Mouse (Mus musculus) midbrain, embryonic 15.5 days (tissue): ENCODE data around the gene Ccnt1. TPM values are rescaled to one million over a fixed set of nuclear protein-coding genes. Genes with fewer than 3 reads are reported as not detected.
"Not testable (repeated sequence)": the region's sequence is repeated elsewhere in the genome, so short reads cannot be mapped to it uniquely, and the experiment has no call there.

ENCODE experiments used
- ATAC-seq: fragments of 200-750 bp; cut with Nextera tagmentation; replicated peaks from 2 replicates; pipeline ENCODE4 v1.8.0; 2017; ENCODE audit warnings: moderate TSS enrichment
- H3K27ac ChIP-seq: fragments of 300-500 bp; sonication (generic); 2 replicates; pipeline ENCODE4 v1.5.1; 2015; ENCODE audit warnings: mild to moderate bottlenecking, inconsistent platforms
- H3K27me3 ChIP-seq: fragments of 300-500 bp; sonication (generic); replicated peaks from 2 replicates; pipeline ENCODE4 v1.6.1; 2015; ENCODE audit warnings: inconsistent platforms
- H3K36me3 ChIP-seq: fragments of 300-500 bp; sonication (generic); replicated peaks from 2 replicates; pipeline ENCODE4 v1.6.1; 2015; ENCODE audit warnings: inconsistent platforms
- H3K4me1 ChIP-seq: fragments of 300-500 bp; sonication (generic); 2 replicates; pipeline ENCODE4 v1.6.1; 2015; ENCODE audit warnings: inconsistent platforms
- H3K4me2 ChIP-seq: fragments of 300-500 bp; sonication (generic); 2 replicates; pipeline ENCODE4 v1.6.1; 2015; ENCODE audit warnings: inconsistent platforms, mild to moderate bottlenecking, moderate library complexity
- H3K4me3 ChIP-seq: fragments of 300-500 bp; sonication (generic); 2 replicates; pipeline ENCODE4 v1.5.1; 2015; ENCODE audit warnings: mild to moderate bottlenecking, inconsistent platforms
- H3K9ac ChIP-seq: fragments of 300-500 bp; sonication (generic); 2 replicates; pipeline ENCODE4 v1.6.1; 2015; ENCODE audit warnings: mild to moderate bottlenecking, inconsistent platforms
- H3K9me3 ChIP-seq: fragments of 300-500 bp; sonication (generic); 2 replicates; pipeline ENCODE4 v1.6.1; 2016; ENCODE audit warnings: inconsistent platforms
- WGBS: fragments of 180-500 bp; shearing (Covaris S2); methylation state at CpG from one replicate; pipeline ENCODE4 v1.1.7; 2015; ENCODE audit warnings: mixed read lengths; 5-methylcytosine and 5-hydroxymethylcytosine counted together
- polyA plus RNA-seq: library from polyadenylated mRNA; unstranded; fragments of >200 nt; fragmentation: Nextera tagmentation; extraction: Ambion mirVana; gene quantifications from 2 replicates; pipeline ENCODE4 v1.2.1, GENCODE M21; 2015

Ccnt1 gene
- polyA plus RNA-seq, 1 experiment from 2014 or later = 72.6 TPM

DNA sequence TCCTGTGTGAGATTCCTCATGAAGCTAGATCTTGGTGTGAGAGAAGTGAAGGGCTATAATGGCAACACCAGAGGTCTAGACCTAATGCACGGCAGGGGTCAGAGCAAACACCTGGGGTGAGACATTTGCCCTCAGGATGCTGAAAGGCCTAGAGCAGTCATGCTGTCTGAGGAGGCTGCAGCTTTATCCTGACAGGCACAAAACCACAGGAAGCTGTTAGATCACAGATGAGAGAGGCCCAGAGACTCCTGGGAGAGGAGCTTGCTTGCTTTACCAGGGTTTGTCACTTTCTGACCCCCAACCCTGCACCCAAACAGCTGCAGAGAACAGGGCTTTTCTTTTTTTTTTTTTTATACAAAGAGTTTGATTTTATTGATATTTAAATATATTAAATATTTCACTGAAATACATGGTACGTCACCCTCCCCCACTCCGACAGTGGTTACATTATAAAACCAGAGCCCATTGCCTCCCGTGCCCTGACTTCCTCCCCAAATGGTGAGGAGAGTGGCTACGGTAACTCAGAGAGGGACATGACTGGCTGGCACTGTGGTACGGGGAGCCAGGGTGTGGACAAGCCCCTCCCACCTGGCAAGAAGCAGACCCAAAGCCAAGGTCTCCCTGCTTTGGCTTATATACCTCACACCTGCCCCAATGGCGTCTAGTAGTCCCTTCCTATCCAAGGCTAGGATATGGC is 19.1 kb upstream of the Ccnt1 start:
- peaks cover 18% of the 10 kb centered on the region; the same call in 1 of the 2 replicates for H3K36me3 ChIP-seq
- no peaks in the 10 kb centered on the region for H3K9me3 ChIP-seq
- WGBS = 79% methylated on average over 7 of the region's 7 CpGs
- no peak overlapping the region for H3K4me2 ChIP-seq
- H3K9ac ChIP-seq = no peak overlapping the region
- no peaks in the 10 kb centered on the region for H3K27me3 ChIP-seq
- H3K4me1 ChIP-seq = no peaks in the 10 kb centered on the region
- no peak for ATAC-seq
- no peak overlapping the region for H3K4me3 ChIP-seq
- no peak overlapping the region for H3K27ac ChIP-seq

DNA sequence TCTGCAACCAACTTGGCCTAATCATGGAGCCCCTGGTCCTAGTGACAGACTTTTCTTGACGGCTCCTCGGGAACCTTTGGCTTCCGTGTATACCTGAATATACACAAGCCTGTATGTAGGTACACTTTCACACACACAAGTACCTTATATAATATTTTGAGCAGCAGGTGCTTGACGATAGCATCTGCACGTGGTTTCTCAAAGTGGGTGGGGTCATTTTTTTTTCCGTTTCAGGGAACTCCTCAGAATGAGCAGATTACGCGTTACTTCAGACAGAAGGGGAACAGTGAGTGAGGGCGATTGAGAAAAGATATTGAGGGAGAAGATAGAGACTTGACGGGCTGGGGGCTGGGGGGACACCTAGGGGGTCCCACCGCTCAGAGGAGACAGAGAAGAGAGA is 17.0 kb upstream of the Ccnt1 start:
- Histone ChIP-seq H3K9me3 (no peaks in the 10 kb centered on the region), H3K4me3 (no peak overlapping the region), H3K4me2 (no peak overlapping the region), H3K27me3 (no peaks in the 10 kb centered on the region), H3K4me1 (no peaks in the 10 kb centered on the region), H3K27ac (no peak overlapping the region), H3K9ac (no peak overlapping the region), H3K36me3 (peaks cover 12% of the 10 kb centered on the region; the same call in 1 of the 2 replicates)
- ATAC-seq = no peak
- 88% methylated on average over 11 of the region's 11 CpGs for WGBS

DNA sequence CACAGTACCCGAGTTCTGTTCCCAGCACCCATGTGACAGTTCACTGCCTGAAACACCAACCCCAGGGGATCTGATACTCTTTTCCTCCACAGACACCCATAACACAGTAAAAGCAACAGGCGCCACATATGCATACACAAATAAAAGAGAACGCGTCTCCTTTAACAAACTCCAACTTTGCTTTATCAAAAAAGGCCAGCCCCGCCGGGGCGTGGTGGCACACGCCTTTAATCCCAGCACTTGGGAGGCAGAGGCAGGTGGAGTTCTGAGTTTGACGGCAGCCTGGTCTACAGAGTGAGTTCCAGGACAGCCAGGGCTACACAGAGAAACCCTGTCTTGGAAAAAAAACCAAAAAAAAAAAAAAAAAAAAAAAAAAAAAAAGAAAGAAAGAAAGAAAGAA is 15.4 kb upstream of the Ccnt1 start:
- not testable (repeated sequence) for H3K27me3 ChIP-seq, ATAC-seq, H3K36me3 ChIP-seq, H3K9me3 ChIP-seq, H3K4me1 ChIP-seq, H3K4me3 ChIP-seq, H3K9ac ChIP-seq, H3K27ac ChIP-seq, H3K4me2 ChIP-seq
- 85% methylated on average over 9 of the region's 9 CpGs for WGBS

DNA sequence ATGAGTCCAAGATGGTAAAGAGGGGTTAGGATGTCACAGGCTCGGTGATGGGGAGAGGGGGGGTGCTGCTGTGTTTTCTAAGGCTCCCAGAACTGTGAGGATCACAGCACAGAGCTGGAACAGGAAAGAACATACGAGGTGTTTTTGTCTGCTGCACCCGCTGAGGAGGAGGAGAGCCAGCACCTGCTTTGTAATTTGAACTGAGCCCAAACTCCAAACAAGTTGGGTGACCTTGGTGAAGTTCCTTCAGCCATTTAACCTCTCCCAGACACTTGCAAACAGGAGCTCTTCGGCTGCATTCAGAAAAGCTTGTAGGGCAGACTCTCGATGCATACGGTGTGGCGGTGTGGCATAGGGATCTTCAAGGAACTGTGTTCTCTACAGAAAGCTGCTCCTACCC is 14.7 kb upstream of the Ccnt1 start:
- no peak overlapping the region for H3K27ac ChIP-seq
- no peak overlapping the region for H3K4me3 ChIP-seq
- H3K4me2 ChIP-seq = no peak overlapping the region
- H3K9me3 ChIP-seq = no peaks in the 10 kb centered on the region
- WGBS = 41% methylated on average over 7 of the region's 7 CpGs
- no peak for ATAC-seq
- no peak overlapping the region for H3K9ac ChIP-seq
- no peaks in the 10 kb centered on the region for H3K27me3 ChIP-seq
- H3K36me3 ChIP-seq = no peaks in the 10 kb centered on the region
- no peaks in the 10 kb centered on the region for H3K4me1 ChIP-seq

DNA sequence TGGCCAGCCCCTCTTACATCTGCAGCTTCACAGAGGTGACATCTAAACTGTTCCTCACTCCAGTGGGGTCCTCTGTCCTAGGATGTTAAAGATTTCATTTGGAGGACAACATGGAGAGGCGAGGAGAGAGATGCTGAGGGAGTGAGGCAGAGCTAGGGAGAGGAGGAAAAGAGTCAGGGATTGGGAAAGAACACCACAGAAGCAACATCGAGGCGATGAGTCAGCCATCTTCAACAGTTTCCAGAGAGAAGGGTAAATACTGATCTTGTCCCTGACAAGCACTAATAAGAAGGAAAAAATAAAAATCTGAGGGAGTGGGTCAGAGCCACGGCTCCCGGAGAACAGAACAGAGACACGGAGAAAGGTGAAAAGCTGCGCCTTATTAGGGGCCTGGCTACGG is 12.3 kb upstream of the Ccnt1 start:
- Histone ChIP-seq H3K27me3 (no peaks in the 10 kb centered on the region), H3K4me3 (no peak overlapping the region), H3K4me1 (no peaks in the 10 kb centered on the region), H3K9ac (no peak overlapping the region), H3K4me2 (no peak overlapping the region), H3K27ac (no peak overlapping the region), H3K9me3 (no peaks in the 10 kb centered on the region), H3K36me3 (no peaks in the 10 kb centered on the region)
- 77% methylated on average over 8 of the region's 8 CpGs for WGBS
- ATAC-seq = no peak

DNA sequence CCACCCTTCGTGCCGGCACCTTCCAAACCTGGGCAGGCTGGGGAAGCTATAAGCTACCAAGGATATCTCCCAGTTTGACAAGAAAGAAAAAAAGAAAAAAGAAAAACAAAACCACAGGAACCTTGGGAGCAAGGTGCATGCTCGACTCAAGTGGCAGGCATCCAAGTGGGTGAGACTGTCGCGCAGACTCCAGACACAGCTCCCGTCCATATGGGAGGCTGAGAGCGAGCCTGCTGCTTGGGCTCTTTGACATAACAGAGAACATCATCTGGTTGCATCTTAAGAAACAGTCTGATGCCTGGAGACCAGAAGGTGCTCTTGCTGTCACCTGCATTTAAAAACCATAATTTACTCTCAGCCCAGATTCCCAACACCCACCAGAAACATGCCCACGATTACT is 11.7 kb upstream of the Ccnt1 start:
- Histone ChIP-seq H3K9me3 (no peaks in the 10 kb centered on the region), H3K4me3 (no peak overlapping the region), H3K9ac (no peak overlapping the region), H3K4me2 (no peak overlapping the region), H3K36me3 (no peaks in the 10 kb centered on the region), H3K27ac (no peak overlapping the region), H3K27me3 (0 out of 2 replicates have a peak, but pooled peaks cover 3% of the 10 kb centered on the region), H3K4me1 (no peaks in the 10 kb centered on the region)
- ATAC-seq = no peak
- 87% methylated on average over 8 of the region's 8 CpGs for WGBS

DNA sequence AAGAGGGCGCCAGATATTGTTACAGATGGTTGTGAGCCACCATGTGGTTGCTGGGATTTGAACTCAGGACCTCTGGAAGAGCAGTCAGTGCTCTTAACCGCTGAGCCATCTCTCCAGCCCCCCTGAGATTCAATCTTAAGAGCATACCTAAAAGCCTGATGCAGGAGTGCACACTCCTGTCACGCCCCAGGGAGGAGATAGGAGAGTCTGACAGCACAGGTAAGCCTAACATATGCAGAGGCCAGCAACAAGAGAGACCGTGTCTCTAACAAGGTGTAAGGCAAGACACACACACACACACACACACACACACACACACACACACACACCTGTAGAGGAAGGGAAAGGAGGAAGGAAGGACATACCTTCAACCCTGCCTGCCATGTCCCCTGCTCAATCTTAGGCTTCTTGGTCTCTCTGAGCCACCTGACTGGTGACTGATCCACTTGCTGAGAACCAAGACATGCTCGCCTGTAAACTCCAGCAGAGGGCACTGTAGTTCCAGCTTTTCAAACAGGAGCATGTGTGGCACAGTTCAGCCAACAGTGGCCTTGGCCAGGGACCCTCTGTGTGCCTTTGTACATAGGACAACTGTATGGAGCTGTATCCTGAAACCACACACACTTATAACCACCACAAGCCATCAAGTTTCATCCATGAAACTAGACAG is 9.2 kb upstream of the Ccnt1 start:
- Histone ChIP-seq H3K27me3 (0 out of 2 replicates have a peak, but pooled peaks cover 3% of the 10 kb centered on the region), H3K4me2 (no peak overlapping the region), H3K9me3 (no peaks in the 10 kb centered on the region), H3K4me3 (no peak overlapping the region), H3K4me1 (no peaks in the 10 kb centered on the region), H3K27ac (no peak overlapping the region), H3K36me3 (no peaks in the 10 kb centered on the region), H3K9ac (no peak overlapping the region)
- peak; percentile 69 for ATAC-seq
- WGBS = 49% methylated on average over 5 of the region's 5 CpGs

DNA sequence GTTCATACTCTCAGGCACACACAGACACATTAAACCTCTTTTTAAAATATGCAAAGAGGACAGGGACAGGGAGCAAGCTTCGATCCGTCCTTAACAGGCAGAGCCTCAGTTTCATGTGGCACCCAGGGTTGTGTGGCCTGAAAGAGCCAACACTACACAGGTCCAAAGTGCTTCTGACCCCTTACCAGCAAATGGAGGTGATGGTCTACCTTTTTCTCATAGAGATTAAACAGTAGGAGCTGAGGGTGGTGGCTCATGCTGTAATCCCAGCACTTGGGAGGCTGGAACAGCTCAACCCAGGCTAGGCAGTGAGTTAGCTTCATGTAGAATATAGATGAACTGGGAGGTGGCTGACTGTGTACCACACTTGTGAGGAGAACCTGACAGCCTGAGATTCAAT is 8.6 kb upstream of the Ccnt1 start:
- 79% methylated on average over 2 of the region's 2 CpGs for WGBS
- ATAC-seq = no peak
- Histone ChIP-seq H3K4me1 (no peaks in the 10 kb centered on the region), H3K27ac (no peak overlapping the region), H3K9me3 (no peaks in the 10 kb centered on the region), H3K27me3 (0 out of 2 replicates have a peak, but pooled peaks cover 3% of the 10 kb centered on the region), H3K9ac (no peak overlapping the region), H3K4me2 (no peak overlapping the region), H3K4me3 (no peak overlapping the region), H3K36me3 (no peaks in the 10 kb centered on the region)

DNA sequence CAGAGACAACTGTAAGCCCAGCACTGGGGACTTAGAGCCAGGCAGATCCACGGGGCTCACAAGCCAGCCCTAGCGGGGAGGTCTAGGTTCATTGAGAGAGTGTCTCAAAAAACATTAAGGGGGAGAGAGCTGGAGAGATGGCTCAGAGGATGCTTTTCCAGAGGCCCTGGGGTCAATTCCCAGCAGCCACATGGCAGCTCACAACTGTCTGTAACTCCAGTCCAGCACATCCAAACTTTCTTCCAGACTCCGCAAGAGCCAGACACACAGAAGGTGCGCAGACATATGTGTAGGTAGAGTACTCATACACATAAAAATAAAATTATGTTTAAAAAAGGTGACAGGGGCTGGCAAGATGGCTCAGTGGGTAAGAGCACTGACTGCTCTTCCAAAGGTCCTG is 2.6 kb upstream of the Ccnt1 start:
- Histone ChIP-seq H3K36me3 (no peaks in the 10 kb centered on the region), H3K9me3 (no peaks in the 10 kb centered on the region), H3K4me3 (no peak overlapping the region), H3K27me3 (0 out of 2 replicates have a peak, but pooled peaks cover 3% of the 10 kb centered on the region), H3K27ac (no peak overlapping the region), H3K4me2 (no peak overlapping the region), H3K9ac (no peak overlapping the region), H3K4me1 (peaks cover 8% of the 10 kb centered on the region)
- WGBS = 70% methylated on average over 4 of the region's 4 CpGs
- ATAC-seq = no peak

DNA sequence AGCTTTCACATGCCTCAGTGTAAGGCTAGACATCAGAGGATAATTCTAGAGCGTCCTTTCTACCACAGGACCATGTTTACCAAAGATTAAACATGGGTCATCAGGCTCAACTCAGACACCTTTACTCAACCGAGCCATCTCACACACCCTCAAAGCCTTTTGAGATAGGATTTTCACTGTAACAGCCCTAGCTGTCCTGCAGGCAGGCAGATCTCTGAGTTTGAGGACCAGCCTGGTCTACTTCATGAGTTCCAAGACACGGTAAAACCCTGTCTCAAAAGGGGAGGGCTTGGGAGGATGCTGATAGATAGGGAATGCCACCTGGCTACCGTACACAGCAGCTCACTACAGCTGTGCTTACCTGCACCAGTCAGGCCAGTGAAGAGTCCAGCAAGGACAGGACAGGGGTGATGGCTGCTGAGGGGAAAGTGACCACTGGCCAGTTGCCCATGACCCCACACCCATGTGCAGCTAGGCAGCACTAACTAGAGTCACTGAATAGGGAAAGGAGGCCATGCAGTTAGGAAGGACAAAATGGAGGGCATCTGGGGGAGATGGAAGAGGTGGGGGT is 843 bp downstream of the Ccnt1 start:
- Histone ChIP-seq H3K9ac (no peak overlapping the region), H3K27me3 (no peaks in the 10 kb centered on the region), H3K4me1 (peaks cover 27% of the 10 kb centered on the region), H3K4me2 (no peak overlapping the region), H3K9me3 (no peaks in the 10 kb centered on the region), H3K36me3 (no peaks in the 10 kb centered on the region), H3K4me3 (no peak overlapping the region), H3K27ac (no peak overlapping the region)
- ATAC-seq = no peak
- 85% methylated on average over 4 of the region's 4 CpGs for WGBS

DNA sequence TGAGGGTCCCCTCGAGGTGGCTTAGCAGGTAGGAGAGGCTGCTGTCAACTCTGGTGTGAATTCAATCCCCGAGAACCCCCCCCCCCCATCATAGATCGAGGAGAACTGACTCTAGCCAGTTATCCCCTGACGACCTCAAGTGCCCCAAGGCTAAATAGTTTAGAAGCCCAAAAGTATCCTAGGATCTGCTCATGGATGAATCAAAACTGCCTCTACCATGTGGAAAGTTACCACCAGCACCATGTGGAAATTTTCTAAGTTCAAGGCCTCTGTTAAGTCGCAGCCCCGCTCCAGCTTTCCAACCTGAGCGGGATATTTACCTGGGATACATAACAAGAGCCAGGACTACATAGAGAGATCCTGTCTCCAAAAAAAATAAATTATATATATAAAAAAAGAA is 1.5 kb downstream of the Ccnt1 start:
- H3K9ac ChIP-seq = peak overlapping the region; percentile 74; the same call in 1 of the 2 replicates
- 69% methylated on average over 7 of the region's 7 CpGs for WGBS
- peaks cover 31% of the 10 kb centered on the region for H3K4me1 ChIP-seq
- no peaks in the 10 kb centered on the region for H3K36me3 ChIP-seq
- peak overlapping the region; percentile 96; the same call in 1 of the 2 replicates for H3K4me3 ChIP-seq
- no peaks in the 10 kb centered on the region for H3K9me3 ChIP-seq
- peak overlapping the region; percentile 65 for H3K4me2 ChIP-seq
- no peaks in the 10 kb centered on the region for H3K27me3 ChIP-seq
- ATAC-seq = no peak
- no peak overlapping the region for H3K27ac ChIP-seq

DNA sequence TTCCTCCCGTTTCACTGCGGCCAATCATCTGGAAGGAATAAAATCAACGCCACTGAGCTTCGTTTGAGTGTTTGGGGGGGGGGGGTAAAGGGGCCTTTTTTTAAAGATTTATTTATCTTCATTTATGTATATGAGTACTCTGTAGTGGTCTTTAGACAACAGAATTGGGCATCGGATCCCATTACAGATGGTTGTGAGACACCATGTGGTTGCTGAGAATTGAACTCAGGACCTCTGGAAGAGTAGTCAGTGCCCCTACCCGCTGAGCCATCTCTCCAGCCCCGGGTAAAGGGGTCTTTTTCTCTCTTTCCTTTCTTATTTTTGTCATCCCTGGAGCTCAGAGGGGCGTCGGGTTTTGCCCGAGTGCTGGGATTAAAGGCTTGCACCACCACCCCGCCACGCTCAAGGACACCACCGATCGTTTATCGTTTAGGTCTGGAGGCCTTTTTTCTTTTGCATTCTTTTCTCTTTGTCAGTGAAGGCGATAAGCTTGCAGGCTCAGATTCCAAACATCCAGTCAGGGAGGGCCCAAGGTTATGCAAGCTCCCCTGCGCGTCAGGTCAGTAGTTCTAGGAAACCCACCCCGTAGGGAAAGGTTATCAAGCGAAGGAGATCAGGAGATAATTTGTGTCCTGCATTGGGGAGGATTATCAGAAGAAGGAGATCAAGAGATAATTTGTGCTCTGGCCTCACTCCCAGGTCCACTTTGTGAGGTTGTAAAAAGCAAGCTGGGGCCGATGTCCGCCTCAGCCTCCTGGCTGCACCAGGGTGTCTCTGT is 2.3 kb downstream of the Ccnt1 start:
- ATAC-seq = peak; percentile 52
- Histone ChIP-seq H3K4me3 (peak overlapping the region; percentile 96), H3K4me2 (peak overlapping the region; percentile 65), H3K27me3 (no peaks in the 10 kb centered on the region), H3K9me3 (no peaks in the 10 kb centered on the region), H3K4me1 (peaks cover 36% of the 10 kb centered on the region), H3K27ac (peak overlapping the region; percentile 89), H3K9ac (peak overlapping the region; percentile 74), H3K36me3 (no peaks in the 10 kb centered on the region; the same call in 1 of the 2 replicates)
- 9% methylated on average over 22 of the region's 22 CpGs for WGBS
